Mouse (Mus musculus) c-Kit-positive CD71-positive TER-119-negative erythroid progenitor cells, embryonic 14.5 days (primary cell): ENCODE data around the gene Ptprg.
"Not testable (repeated sequence)": the region's sequence is repeated elsewhere in the genome, so short reads cannot be mapped to it uniquely, and the experiment has no call there.

Experiments used
- DNase-seq: peaks from one replicate; pipeline ENCODE4 v3.0.0-alpha.2; 2013; ENCODE audit warnings: low read depth

Ptprg gene

GRCm38 (mm10) chr14:11743726-11744125 is 190.4 kb downstream of the Ptprg start:
- no peak for DNase-seq

- DNase-seq = no peak
Measured at GRCm38 (mm10) chr14:11752678-11753077, 199.3 kb downstream of the Ptprg start.

GRCm38 (mm10) chr14:11754656-11755055 is 201.3 kb downstream of the Ptprg start:
- no peak for DNase-seq

- no peak for DNase-seq
Measured at GRCm38 (mm10) chr14:11758185-11758584, 204.9 kb downstream of the Ptprg start.

GRCm38 (mm10) chr14:11759356-11759755 is 206.0 kb downstream of the Ptprg start:
- no peak for DNase-seq

GRCm38 (mm10) chr14:11762995-11763394 is 209.7 kb downstream of the Ptprg start:
- DNase-seq = no peak

- no peak for DNase-seq
Measured at GRCm38 (mm10) chr14:11772736-11773135, 219.4 kb downstream of the Ptprg start.

- DNase-seq = no peak
Measured at GRCm38 (mm10) chr14:11774476-11775037, 221.2 kb downstream of the Ptprg start.

- no peak for DNase-seq
Measured at GRCm38 (mm10) chr14:11775204-11775603, 221.9 kb downstream of the Ptprg start.

GRCm38 (mm10) chr14:11775951-11776495 is 222.7 kb downstream of the Ptprg start:
- DNase-seq = no peak

GRCm38 (mm10) chr14:11776566-11776965 is 223.2 kb downstream of the Ptprg start:
- DNase-seq = no peak

GRCm38 (mm10) chr14:11791190-11791589 is 237.9 kb downstream of the Ptprg start:
- no peak for DNase-seq

- no peak for DNase-seq
Measured at GRCm38 (mm10) chr14:11793847-11794246, 240.5 kb downstream of the Ptprg start.

- no peak for DNase-seq
Measured at GRCm38 (mm10) chr14:11802355-11803035, 249.2 kb downstream of the Ptprg start.

- no peak for DNase-seq
Measured at GRCm38 (mm10) chr14:11806674-11807073, 253.3 kb downstream of the Ptprg start.

GRCm38 (mm10) chr14:11807465-11807864 is 254.1 kb downstream of the Ptprg start:
- DNase-seq = no peak

- no peak for DNase-seq
Measured at GRCm38 (mm10) chr14:11811142-11811761, 257.9 kb downstream of the Ptprg start.

GRCm38 (mm10) chr14:11812291-11812690 is 259.0 kb downstream of the Ptprg start:
- DNase-seq = no peak

- not testable (repeated sequence) for DNase-seq
Measured at GRCm38 (mm10) chr14:11814811-11815210, 261.5 kb downstream of the Ptprg start.

GRCm38 (mm10) chr14:11817236-11817635 is 263.9 kb downstream of the Ptprg start:
- DNase-seq = no peak

GRCm38 (mm10) chr14:11818054-11818453 is 264.7 kb downstream of the Ptprg start:
- DNase-seq = no peak

GRCm38 (mm10) chr14:11818721-11819120 is 265.4 kb downstream of the Ptprg start:
- no peak for DNase-seq

- no peak for DNase-seq
Measured at GRCm38 (mm10) chr14:11819326-11819725, 266.0 kb downstream of the Ptprg start.
